Mouse (Mus musculus) gastrocnemius, adult 18-20 months (tissue): ENCODE results near the gene Dazap1. TPM values are rescaled to one million over a fixed set of nuclear protein-coding genes. Genes with fewer than 3 reads are reported as not detected.

Experiments used
- DNase-seq: peaks from one replicate; pipeline ENCODE4 v3.0.0; 2021; ENCODE audit warnings: low spot score
- total RNA-seq, 2 experiments: library from RNA; stranded (reverse); gene quantifications; 2 replicates each; pipeline ENCODE4 v1.2.3; 2021

Dazap1 gene
- total RNA-seq, 2 experiments from 2014 or later: 34.2 to 38.8 TPM

DNA sequence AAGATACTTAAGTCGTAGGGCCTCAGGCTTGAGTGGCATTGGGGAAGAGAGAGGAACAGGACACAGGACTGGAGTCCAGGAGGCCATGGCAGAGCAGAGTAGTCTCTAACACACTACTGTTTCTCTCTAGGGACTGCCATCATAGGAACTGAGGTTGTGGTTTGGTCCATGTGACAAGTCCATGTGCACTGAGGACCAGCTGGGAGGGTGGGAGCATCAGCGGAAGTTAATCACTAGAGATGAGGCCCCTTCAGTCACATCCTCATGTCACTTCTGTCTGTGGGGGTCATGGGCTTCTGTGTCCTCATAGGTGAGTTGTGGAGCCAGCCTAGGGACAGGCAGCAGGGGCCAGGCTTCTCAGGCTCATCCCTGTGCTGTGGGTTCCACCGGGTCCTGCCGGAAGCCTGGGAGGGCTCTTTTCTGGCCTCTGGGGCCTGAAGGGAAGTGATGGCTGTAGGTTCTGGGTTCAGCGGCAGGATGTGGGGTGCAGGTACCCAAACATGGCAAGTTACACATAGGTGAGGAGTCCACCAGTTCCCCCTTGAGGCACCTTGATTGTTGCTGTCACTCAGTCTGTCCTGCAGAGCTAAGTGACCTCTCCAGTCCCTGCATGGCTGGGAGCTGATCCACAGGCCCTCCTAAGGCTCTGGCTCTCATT lies 10.0 kb downstream of the Dazap1 start:
- no peak for DNase-seq

GRCm38 (mm10) chr10:80271870-80272585 lies 10.7 kb downstream of the Dazap1 start:
- no peak for DNase-seq

- DNase-seq: no peak
Measured at GRCm38 (mm10) chr10:80273847-80274246, 12.6 kb downstream of the Dazap1 start.

- DNase-seq: no peak
Measured at GRCm38 (mm10) chr10:80276238-80276637, 15.0 kb downstream of the Dazap1 start.

DNA sequence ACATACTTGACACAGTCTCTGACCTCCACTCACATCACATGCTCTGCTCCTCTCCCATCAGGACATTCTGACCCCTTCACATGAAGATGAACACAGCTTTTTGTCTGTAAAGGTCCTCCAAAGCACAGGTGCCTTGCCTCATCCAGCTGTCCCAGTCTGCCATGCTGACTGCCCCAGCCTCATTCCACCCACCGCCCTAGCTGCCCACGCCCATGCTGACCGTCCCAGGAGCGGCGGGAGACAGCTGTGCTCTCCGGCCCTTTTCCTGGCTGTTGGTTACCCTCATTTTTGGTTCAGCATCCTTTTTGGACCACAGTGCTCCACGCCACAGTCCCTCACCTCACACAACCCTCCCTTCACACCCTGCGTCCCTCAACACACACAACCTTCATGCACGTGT lies 17.1 kb downstream of the Dazap1 start:
- no peak for DNase-seq

- no peak for DNase-seq
Measured at GRCm38 (mm10) chr10:80279273-80279672, 18.0 kb downstream of the Dazap1 start.

DNA sequence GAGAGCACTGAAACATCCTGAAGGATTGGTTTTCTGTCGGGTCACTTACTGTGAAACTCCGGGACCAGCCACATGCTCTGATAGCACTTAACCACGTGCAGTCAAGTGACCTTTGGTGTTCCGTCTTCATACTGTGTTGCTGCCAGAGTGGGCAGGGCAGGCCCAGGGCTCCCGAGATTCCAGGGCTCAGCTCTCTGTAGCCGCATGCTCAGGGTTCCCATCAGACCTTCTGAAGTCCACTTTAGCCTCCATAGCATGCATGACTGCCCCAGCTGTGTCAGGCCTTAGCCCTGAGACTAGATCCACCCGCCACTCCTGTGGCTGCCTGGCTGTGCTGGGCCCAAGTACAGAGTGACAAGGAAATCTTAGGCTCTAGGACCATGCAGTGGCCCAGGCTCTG lies 20.0 kb downstream of the Dazap1 start:
- no peak for DNase-seq

GRCm38 (mm10) chr10:80281921-80282371 lies 20.7 kb downstream of the Dazap1 start:
- peak; percentile 68 for DNase-seq

- DNase-seq: no peak
Measured at GRCm38 (mm10) chr10:80282481-80283441, 21.5 kb downstream of the Dazap1 start.

- no peak for DNase-seq
Measured at GRCm38 (mm10) chr10:80285222-80286070, 24.2 kb downstream of the Dazap1 start.

DNA sequence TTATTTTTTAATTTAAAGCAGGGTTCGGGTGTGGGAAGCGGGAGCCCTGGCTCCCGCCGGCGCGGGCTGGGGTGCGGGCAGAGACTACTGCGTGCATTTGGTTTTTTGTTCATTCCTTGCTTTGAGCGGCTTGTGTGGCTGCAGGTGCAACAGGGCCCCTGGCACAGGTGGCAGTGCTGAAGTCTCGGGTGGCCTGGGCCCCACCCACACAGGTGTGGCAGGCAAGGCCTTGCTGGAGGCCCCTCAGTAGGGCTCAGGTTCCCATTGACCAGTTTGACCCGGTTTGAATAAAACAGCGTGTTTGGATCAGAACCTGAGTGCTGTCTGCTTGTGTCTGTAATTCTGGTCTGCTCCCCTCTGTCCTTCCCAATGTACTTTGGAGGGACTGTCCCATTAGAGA lies 26.8 kb downstream of the Dazap1 start:
- no peak for DNase-seq

DNA sequence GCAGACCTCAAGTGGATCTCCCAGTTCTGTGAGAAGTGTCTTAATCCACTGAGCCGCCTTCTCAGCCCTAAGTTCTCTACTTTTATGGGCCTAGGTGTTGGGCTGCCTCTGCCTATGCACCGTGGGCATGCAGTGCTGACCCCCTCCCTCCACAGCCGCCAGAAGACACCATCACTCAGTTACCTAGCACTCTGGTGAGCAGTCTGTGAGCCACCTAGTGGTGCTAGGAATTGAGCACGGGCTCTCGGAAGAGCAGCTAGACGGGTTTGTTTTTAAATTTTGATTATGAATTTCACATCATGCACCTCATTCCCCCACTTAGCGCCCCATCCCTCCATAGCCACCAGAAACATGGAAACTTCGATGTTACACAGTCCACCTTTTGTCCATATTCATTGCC lies 27.4 kb downstream of the Dazap1 start:
- no peak for DNase-seq

DNA sequence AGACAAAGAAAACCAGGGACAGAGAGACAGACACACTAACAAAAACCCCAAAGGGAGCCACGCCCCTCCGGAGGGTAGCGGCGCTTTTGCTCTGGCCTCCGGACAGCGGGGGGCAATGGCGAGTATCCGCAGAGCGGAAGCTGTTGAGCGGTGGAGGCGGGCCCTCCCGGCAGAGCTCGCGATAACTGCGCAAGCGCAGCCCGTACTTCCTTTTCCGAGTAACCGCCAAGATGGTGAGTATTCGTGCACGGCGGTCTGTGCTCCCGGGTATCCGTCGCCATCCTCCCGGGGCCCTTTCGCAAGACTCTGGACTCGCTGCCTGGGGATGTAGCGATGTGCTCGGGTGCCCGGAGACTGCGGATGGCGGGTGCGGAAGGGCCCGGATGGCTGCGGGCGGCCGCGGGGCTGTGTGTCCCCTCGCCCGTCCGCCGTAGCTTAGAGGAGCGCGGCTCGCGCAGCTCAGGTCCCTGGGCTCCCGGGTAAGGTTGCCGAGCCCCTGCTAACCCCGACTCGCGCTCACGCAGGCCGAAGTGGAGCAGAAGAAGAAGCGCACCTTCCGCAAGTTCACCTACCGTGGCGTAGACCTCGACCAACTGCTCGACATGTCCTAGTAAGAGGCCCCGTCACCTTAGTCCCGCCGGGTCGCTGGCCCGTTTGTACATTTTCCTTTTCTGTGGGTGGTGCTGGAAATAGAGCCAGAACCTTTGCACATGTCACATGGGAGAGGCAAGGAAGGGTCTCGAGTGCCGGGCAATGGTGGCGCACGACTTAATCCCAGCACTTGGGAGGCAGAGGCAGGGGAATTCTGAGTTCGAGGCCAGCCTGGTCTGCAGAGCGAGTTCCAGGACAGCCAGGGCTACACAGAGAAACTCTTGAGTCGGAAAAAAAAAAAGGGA lies 31.2 kb downstream of the Dazap1 start, which contains the start of gene Rps15:
Gene Rps15 (plus strand): TSS at position 203 of the 896 bp plus-strand sequence.
- peak; percentile 94 for DNase-seq

DNA sequence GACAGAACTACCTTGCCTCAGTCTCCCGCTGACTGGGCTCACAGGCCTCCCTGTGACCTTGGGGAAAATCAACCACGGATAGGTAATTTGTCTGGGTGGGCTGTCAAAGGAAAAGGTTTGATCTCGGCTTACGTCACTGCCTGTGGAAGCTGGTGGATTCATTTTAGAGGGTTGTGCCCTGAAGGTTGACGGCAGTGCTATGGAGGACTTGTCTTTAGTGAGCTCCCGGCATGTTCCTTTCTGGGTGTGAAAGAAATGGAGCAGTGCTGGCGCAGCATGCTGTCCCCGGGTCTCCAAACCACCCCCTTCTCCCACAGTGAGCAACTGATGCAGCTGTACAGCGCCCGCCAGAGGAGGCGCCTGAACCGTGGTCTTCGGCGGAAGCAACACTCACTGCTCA lies 32.0 kb downstream of the Dazap1 start:
- no peak for DNase-seq

DNA sequence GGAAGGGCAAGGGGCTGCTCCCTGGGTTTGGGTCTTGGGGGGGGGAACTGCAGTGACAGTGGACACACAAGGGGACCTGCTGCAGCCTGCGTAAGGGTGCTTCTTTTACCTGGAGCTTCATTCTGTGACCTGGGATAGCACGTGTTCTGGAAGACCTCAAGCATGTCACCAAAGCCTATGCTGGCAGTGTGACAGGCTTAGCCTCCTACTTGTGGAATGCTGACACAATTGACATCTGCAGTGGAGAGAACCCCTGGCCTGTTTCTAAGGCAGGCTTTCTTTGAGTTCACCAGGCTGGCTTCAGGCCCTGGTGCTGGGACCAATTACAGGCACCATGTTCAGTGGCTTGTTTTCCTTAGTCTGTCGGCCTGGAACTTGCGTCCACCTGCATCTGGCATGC lies 33.0 kb downstream of the Dazap1 start:
- DNase-seq: no peak

DNA sequence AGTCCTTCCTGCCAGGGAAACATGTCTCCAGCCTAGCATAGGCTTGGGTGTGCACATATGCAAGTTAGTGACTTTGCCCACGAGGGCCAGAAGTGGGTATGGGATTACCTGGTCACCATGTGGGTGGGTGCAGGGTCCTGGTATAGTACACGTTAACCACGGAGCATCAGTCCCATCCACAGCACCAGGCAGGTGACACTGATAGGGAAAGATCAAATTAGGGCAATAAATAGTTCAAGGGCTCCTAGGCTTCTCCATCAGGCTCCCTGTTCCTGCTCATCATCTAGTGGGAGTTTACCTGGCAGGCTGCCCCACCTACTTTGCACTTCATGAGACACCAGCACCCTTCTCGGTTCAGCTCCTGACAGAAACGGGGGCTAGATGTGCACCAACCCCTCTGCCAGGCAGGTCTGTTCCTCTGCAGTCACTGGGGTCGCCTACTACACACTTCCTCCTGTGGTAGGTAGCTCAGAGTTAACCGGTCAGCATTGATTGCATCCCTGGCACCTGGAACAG lies 33.6 kb downstream of the Dazap1 start:
- DNase-seq: no peak

- peak; percentile 74 for DNase-seq
Measured at GRCm38 (mm10) chr10:80295618-80296425, 34.5 kb downstream of the Dazap1 start, which contains the start of gene Apc2. Gene Apc2 (plus strand): TSS chr10:80295977.

DNA sequence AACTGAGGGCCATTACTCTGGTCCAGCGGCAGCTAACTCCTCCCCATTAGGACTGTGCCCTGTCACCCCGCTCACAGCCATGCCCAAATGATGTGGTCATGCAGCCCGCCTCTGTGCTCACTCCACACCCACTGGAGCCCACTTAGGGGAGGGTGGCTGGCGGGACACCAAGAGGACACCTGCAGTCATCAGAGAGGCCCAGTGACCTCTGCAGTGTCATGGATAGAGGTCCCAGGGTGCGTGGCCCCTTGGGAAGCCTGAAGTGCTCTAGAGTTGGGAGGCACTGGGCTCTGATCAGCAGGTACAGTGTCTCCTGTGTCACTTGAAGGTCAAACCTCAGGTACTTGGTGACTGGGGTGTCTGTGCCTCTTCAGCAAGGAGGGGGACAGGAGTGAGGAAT lies 35.5 kb downstream of the Dazap1 start:
- DNase-seq: no peak
